Comparison of ENCODE assay signal across 8 mouse cellular contexts in the genomic region with DNA sequence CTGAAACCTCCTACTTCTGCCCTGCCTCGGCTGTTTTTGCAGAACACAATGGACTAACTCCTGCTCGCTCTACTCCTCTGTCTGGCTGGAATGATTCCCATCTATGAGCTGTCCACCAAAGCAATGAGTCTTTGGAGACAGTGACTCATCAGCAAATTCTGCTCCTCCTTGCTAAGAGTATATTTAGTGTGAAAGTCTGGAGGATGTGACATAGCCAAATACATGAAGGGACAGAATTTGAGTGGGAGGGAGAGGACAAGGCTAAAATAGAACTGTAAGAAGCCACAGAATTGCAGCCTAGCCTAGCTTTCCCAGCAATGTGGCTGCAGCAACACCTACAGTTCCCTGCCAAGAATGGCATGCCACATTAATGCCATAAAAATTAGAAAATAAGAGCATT.
A peak's percentile ranks its signal among the peaks of the same experiment; 100 is the strongest.
DNase-seq lines count a peak whose midpoint lies in the region; ATAC-seq and TF ChIP-seq lines count a peak whose summit lies in the region.

No protein-coding gene starts in this region.

- TF ChIP-seq CTCF in embryonic fibroblast, embryonic 13.5 days (IDR thresholded peaks at IDR 0.05; ENCODE audit: borderline replicate concordance, insufficient read depth, low read length): peak; percentile 51; the same call in 1 of the 2 replicates
- TF ChIP-seq CTCF in midbrain, postnatal 0 days (IDR thresholded peaks at IDR 0.05): peak; percentile 74

- H3K4me1 ChIP-seq in lung, embryonic 15.5 days: no peaks in the 10 kb centered on the region
- peaks cover 3% of the 10 kb centered on the region for H3K4me1 ChIP-seq in embryonic fibroblast, embryonic 13.5 days (ENCODE audit: control insufficient read depth, insufficient read depth, low read length)
- H3K4me1 ChIP-seq in midbrain, postnatal 0 days (ENCODE audit: insufficient read depth, low read length): no peaks in the 10 kb centered on the region
- no peaks in the 10 kb centered on the region for H3K4me1 ChIP-seq in liver, embryonic 12.5 days

- TF ChIP-seq POLR2A in embryonic fibroblast, embryonic 13.5 days (IDR thresholded peaks at IDR 0.05; ENCODE audit: low read depth, low read length): no peak

- H3K36me3 ChIP-seq in lung, embryonic 15.5 days: no peaks in the 10 kb centered on the region
- no peaks in the 10 kb centered on the region for H3K36me3 ChIP-seq in midbrain, postnatal 0 days (ENCODE audit: insufficient read depth, low read length)
- H3K36me3 ChIP-seq in liver, embryonic 12.5 days: no peaks in the 10 kb centered on the region

- H3K27me3 ChIP-seq in lung, embryonic 15.5 days: no peaks in the 10 kb centered on the region
- no peaks in the 10 kb centered on the region for H3K27me3 ChIP-seq in midbrain, postnatal 0 days (ENCODE audit: insufficient read depth, low read length)
- no peaks in the 10 kb centered on the region for H3K27me3 ChIP-seq in liver, embryonic 12.5 days (replicated peaks)

- intact Hi-C loops in heart, postnatal 25 days (cut with DNase I): no loop called here

- ATAC-seq in lung, embryonic 15.5 days (ENCODE audit: borderline replicate concordance, extremely low read depth, low FRiP score, low TSS enrichment): peak; percentile 59; the same call in 1 of the 2 replicates
- ATAC-seq in midbrain, postnatal 0 days (ENCODE audit: low FRiP score): 0 out of 2 replicates have a peak, but pooled peaks have one; percentile 41
- no peak for ATAC-seq in liver, embryonic 12.5 days

- no peak for DNase-seq in lung, postnatal 4 days
- DNase-seq in layer of hippocampus, adult 9-11 months: peak; percentile 93
- DNase-seq in midbrain, postnatal 0 days (ENCODE audit: low spot score): peak; percentile 79
- DNase-seq in spleen, postnatal 10 days (ENCODE audit: low spot score in 2 of 2): no peak
- no peak for DNase-seq in heart, postnatal 25 days (ENCODE audit: low spot score)

- no peak overlapping the region for H3K27ac ChIP-seq in lung, embryonic 15.5 days
- peak overlapping the region; percentile 74 for H3K27ac ChIP-seq in embryonic fibroblast, embryonic 13.5 days (ENCODE audit: insufficient read depth, low read length)
- no peak overlapping the region for H3K27ac ChIP-seq in midbrain, postnatal 0 days (ENCODE audit: low read depth, low read length)
- H3K27ac ChIP-seq in liver, embryonic 12.5 days: no peak overlapping the region

- no peak overlapping the region for H3K9ac ChIP-seq in lung, embryonic 15.5 days
- no peak overlapping the region for H3K9ac ChIP-seq in midbrain, postnatal 0 days (replicated peaks; ENCODE audit: low read length, poor library complexity, severe bottlenecking)
- no peak overlapping the region for H3K9ac ChIP-seq in liver, embryonic 12.5 days

- 41% methylated on average over 2 of the region's 2 CpGs for WGBS in lung, embryonic 15.5 days
- WGBS in midbrain, postnatal 0 days: 21% methylated on average over 2 of the region's 2 CpGs
- 48% methylated on average over 2 of the region's 2 CpGs for WGBS in liver, embryonic 12.5 days (ENCODE audit: insufficient replicate concordance)

- H3K4me2 ChIP-seq in lung, embryonic 15.5 days: no peak overlapping the region
- no peak overlapping the region for H3K4me2 ChIP-seq in midbrain, postnatal 0 days (ENCODE audit: low read depth, low read length, poor library complexity, severe bottlenecking)
- no peak overlapping the region for H3K4me2 ChIP-seq in liver, embryonic 12.5 days

- H3K4me3 ChIP-seq in lung, embryonic 15.5 days: no peak overlapping the region
- no peak overlapping the region for H3K4me3 ChIP-seq in embryonic fibroblast, embryonic 13.5 days (ENCODE audit: insufficient read depth, low read length)
- H3K4me3 ChIP-seq in midbrain, postnatal 0 days (ENCODE audit: low read depth, low read length): no peak overlapping the region
- no peak overlapping the region for H3K4me3 ChIP-seq in liver, embryonic 12.5 days

- H3K9me3 ChIP-seq in lung, embryonic 15.5 days: no peaks in the 10 kb centered on the region
- H3K9me3 ChIP-seq in midbrain, postnatal 0 days (ENCODE audit: low read length): no peaks in the 10 kb centered on the region
- H3K9me3 ChIP-seq in liver, embryonic 12.5 days (replicated peaks): no peaks in the 10 kb centered on the region

Comparison
In these comparisons a context has a peak if more than half of its experiments do, and no peak if none do; other contexts are left out.
1. DNase-seq: peak in layer of hippocampus, adult 9-11 months (single experiment) and midbrain, postnatal 0 days (single experiment); none in lung, postnatal 4 days (0 of 2), spleen, postnatal 10 days (0 of 2) and heart, postnatal 25 days (single experiment).